20 mouse cellular contexts compared by ENCODE assay signal in the genomic region with DNA sequence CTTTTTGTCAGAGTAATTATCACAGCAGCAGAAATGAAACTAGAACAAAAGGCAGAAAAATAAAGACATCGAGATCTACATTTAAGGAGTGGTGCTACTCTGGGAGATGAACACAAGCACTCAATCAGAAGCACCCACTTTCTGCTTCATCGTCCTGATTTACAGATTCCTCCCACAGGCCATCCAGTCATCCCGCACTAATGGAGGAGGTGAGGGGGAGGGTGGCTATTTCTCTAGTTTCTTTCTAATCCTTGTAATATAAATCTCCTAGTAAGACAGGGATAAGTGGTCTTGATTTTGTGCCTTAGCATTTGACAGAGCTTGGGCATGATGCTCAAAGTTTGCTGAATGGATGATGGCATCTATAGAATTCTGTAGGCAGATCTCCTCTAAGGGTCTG. TPM values are rescaled to one million over a fixed set of nuclear protein-coding genes. Genes with fewer than 3 reads are reported as not detected.
A peak's percentile ranks its signal among the peaks of the same experiment; 100 is the strongest.
DNase-seq lines count a peak whose midpoint lies in the region.
"Had no signal": no experiment of that assay in that cellular context is flagged by ENCODE, and none has a peak within 500 bp of the region (broad histone marks: within the 10 kb centered on the region; RNA-seq: fewer than 3 reads in every experiment).

No protein-coding gene starts in this region.

- DNase-seq in heart, adult 11 months: peak; percentile 12
- DNase-seq in heart, postnatal 4 days: no peak
- peak; percentile 13 to 29 for DNase-seq in left cerebral cortex, adult 9 months (ENCODE audit: low spot score in 2 of 2)
- DNase-seq in left cerebral cortex, postnatal 4 days: no peak
- peak; percentile 38 to 50 for DNase-seq in right cerebral cortex, adult 2 months (ENCODE audit: low spot score in 2 of 2)
- DNase-seq in right cerebral cortex, postnatal 14 days: no peak
- DNase-seq in telencephalon, adult 2 months (ENCODE audit: low read depth, low spot score): peak; percentile 24
- no peak for DNase-seq in urinary bladder, postnatal 10 days (ENCODE audit: low spot score)
- DNase-seq: adrenal gland, adult 2 months; adrenal gland, postnatal 14 days; cerebellum, adult 11-12 months; cerebellum, adult 8-10 months; cerebellum, postnatal 36 days; embryo, embryonic 11 days; gastrocnemius, postnatal 14 days; heart, adult 18-20 months; heart, postnatal 10 days; heart, postnatal 36 days had no signal

- intact Hi-C loops in left cerebral cortex, postnatal 4 days (cut with DNase I): no loop called here

RNA-seq across cellular contexts. Expression of a gene that starts 57.5 kb away (rescaled TPM):
- under 1 TPM; 0.12 to 0.20 TPM for total RNA-seq in heart, postnatal 4 days (2021)
- total RNA-seq in left cerebral cortex, postnatal 4 days (2021): 10 to 100 TPM; 11.8 to 12.8 TPM
- total RNA-seq: adrenal gland, adult 2 months; gastrocnemius, adult 18-20 months; heart, postnatal 36 days; MEL had no signal

Comparison
In these comparisons a context has a peak if more than half of its experiments do, and no peak if none do; other contexts are left out.
1. DNase-seq: peak in heart, adult 11 months (single experiment), left cerebral cortex, adult 9 months (2 of 2), right cerebral cortex, adult 2 months (2 of 2) and telencephalon, adult 2 months (single experiment); none in heart, postnatal 4 days (single experiment), left cerebral cortex, postnatal 4 days (single experiment), right cerebral cortex, postnatal 14 days (single experiment) and urinary bladder, postnatal 10 days (single experiment).
2. RNA of a gene that starts 57.5 kb away (total RNA-seq): 11.8 to 12.8 TPM in left cerebral cortex, postnatal 4 days; 0.12 to 0.20 TPM in heart, postnatal 4 days; every median in the first group is over 10 times any median in the second.